Mouse (Mus musculus): ENCODE results near the gene Jup. TPM values are rescaled to one million over a fixed set of nuclear protein-coding genes. Genes with fewer than 3 reads are reported as not detected.
A peak's percentile ranks its signal among the peaks of the same experiment; 100 is the strongest.

The Jup gene
- polyA plus RNA-seq, 1 experiment from 2014 or later = 140 TPM

- Histone ChIP-seq H3K4me3 (ENCODE audit: low read length) (peak overlapping the region; percentile 11), H3K27me3 (ENCODE audit: control insufficient read depth, insufficient read depth, low read length) (no peaks in the 10 kb centered on the region)
- peak; percentile 68 for ATAC-seq (replicated peaks; ENCODE audit: extremely low read depth, insufficient read depth, low FRiP score)
Measured at GRCm38 (mm10) chr11:100387589-100388375, 9.8 kb downstream of the Jup start.

DNA sequence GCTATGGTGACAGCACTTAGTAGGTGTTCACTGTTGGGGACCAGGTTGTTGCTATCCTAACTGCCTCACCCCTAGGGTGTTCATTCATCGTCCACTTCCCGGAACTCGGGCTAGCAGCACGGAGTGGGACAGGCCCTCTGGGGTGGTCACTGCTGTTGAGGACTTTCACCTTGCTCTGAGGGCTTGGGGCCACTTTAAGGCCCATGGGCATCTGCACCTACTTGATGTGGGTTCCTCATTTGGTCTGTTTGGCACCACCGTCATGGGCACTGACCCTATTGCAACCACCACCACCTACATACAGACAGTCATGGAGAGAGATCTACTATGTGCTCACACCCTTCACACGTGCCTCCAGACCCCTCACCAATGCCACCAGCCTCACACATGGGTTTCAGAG lies 10.5 kb downstream of the Jup start:
- peaks cover 57% of the 10 kb centered on the region for H3K4me1 ChIP-seq (ENCODE audit: control insufficient read depth, insufficient read depth, low read length)
- H3K27ac ChIP-seq (ENCODE audit: low read length) = peak overlapping the region; percentile 94
- H3K9ac ChIP-seq (ENCODE audit: low read length) = peak overlapping the region; percentile 66
- peak overlapping the region; percentile 59 for H3K4me2 ChIP-seq (ENCODE audit: low read depth, low read length)
- 85% methylated on average over 6 of the region's 6 CpGs for WGBS
- ATAC-seq (replicated peaks; ENCODE audit: extremely low read depth, insufficient read depth, low FRiP score) = no peak
- no peak overlapping the region for H3K4me3 ChIP-seq (ENCODE audit: low read length)
- H3K27me3 ChIP-seq (ENCODE audit: control insufficient read depth, insufficient read depth, low read length) = no peaks in the 10 kb centered on the region
- H3K36me3 ChIP-seq (ENCODE audit: control insufficient read depth, insufficient read depth) = peaks cover 34% of the 10 kb centered on the region
- no peaks in the 10 kb centered on the region for H3K9me3 ChIP-seq (replicated peaks; ENCODE audit: control insufficient read depth, low read length)

More at GRCm38 (mm10) chr11:100387589-100388375, 9.8 kb downstream of the Jup start:
- H3K27ac ChIP-seq (ENCODE audit: low read length) = peak overlapping the region; percentile 94
- H3K9ac ChIP-seq (ENCODE audit: low read length) = peak overlapping the region; percentile 66
- H3K4me1 ChIP-seq (ENCODE audit: control insufficient read depth, insufficient read depth, low read length) = peaks cover 63% of the 10 kb centered on the region
- peak overlapping the region; percentile 59 for H3K4me2 ChIP-seq (ENCODE audit: low read depth, low read length)
- H3K9me3 ChIP-seq (replicated peaks; ENCODE audit: control insufficient read depth, low read length) = no peaks in the 10 kb centered on the region
- peaks cover 28% of the 10 kb centered on the region for H3K36me3 ChIP-seq (ENCODE audit: control insufficient read depth, insufficient read depth)
- 23% methylated on average over 14 of the region's 14 CpGs for WGBS

GRCm38 (mm10) chr11:100386586-100386985 lies 11.0 kb downstream of the Jup start:
- Histone ChIP-seq H3K9ac (ENCODE audit: low read length) (no peak overlapping the region), H3K9me3 (replicated peaks; ENCODE audit: control insufficient read depth, low read length) (no peaks in the 10 kb centered on the region), H3K36me3 (ENCODE audit: control insufficient read depth, insufficient read depth) (peaks cover 40% of the 10 kb centered on the region), H3K27me3 (ENCODE audit: control insufficient read depth, insufficient read depth, low read length) (no peaks in the 10 kb centered on the region), H3K4me3 (ENCODE audit: low read length) (no peak overlapping the region), H3K27ac (ENCODE audit: low read length) (peak overlapping the region; percentile 94), H3K4me1 (ENCODE audit: control insufficient read depth, insufficient read depth, low read length) (peaks cover 52% of the 10 kb centered on the region), H3K4me2 (ENCODE audit: low read depth, low read length) (no peak overlapping the region)
- 55% methylated on average over 5 of the region's 5 CpGs for WGBS
- ATAC-seq (replicated peaks; ENCODE audit: extremely low read depth, insufficient read depth, low FRiP score) = no peak

- no peaks in the 10 kb centered on the region for H3K9me3 ChIP-seq (replicated peaks; ENCODE audit: control insufficient read depth, low read length)
- H3K36me3 ChIP-seq (ENCODE audit: control insufficient read depth, insufficient read depth) = peaks cover 49% of the 10 kb centered on the region
- peaks cover 37% of the 10 kb centered on the region for H3K4me1 ChIP-seq (ENCODE audit: control insufficient read depth, insufficient read depth, low read length)
- no peak overlapping the region for H3K4me2 ChIP-seq (ENCODE audit: low read depth, low read length)
- 86% methylated on average over 3 of the region's 3 CpGs for WGBS
- H3K27ac ChIP-seq (ENCODE audit: low read length) = no peak overlapping the region
- H3K4me3 ChIP-seq (ENCODE audit: low read length) = no peak overlapping the region
- H3K27me3 ChIP-seq (ENCODE audit: control insufficient read depth, insufficient read depth, low read length) = no peaks in the 10 kb centered on the region
- ATAC-seq (replicated peaks; ENCODE audit: extremely low read depth, insufficient read depth, low FRiP score) = no peak
- no peak overlapping the region for H3K9ac ChIP-seq (ENCODE audit: low read length)
Measured at GRCm38 (mm10) chr11:100385016-100385415, 12.5 kb downstream of the Jup start.

GRCm38 (mm10) chr11:100382682-100383081 lies 14.9 kb downstream of the Jup start:
- Histone ChIP-seq H3K4me1 (ENCODE audit: control insufficient read depth, insufficient read depth, low read length) (peaks cover 13% of the 10 kb centered on the region), H3K36me3 (ENCODE audit: control insufficient read depth, insufficient read depth) (peaks cover 69% of the 10 kb centered on the region), H3K9ac (ENCODE audit: low read length) (no peak overlapping the region), H3K4me3 (ENCODE audit: low read length) (no peak overlapping the region), H3K27me3 (ENCODE audit: control insufficient read depth, insufficient read depth, low read length) (no peaks in the 10 kb centered on the region), H3K27ac (ENCODE audit: low read length) (no peak overlapping the region), H3K4me2 (ENCODE audit: low read depth, low read length) (no peak overlapping the region), H3K9me3 (replicated peaks; ENCODE audit: control insufficient read depth, low read length) (no peaks in the 10 kb centered on the region)
- no peak for ATAC-seq (replicated peaks; ENCODE audit: extremely low read depth, insufficient read depth, low FRiP score)
- WGBS = 79% methylated on average over 6 of the region's 6 CpGs

- 78% methylated on average over 4 of the region's 4 CpGs for WGBS
- Histone ChIP-seq H3K9ac (ENCODE audit: low read length) (no peak overlapping the region), H3K9me3 (replicated peaks; ENCODE audit: control insufficient read depth, low read length) (no peaks in the 10 kb centered on the region), H3K36me3 (ENCODE audit: control insufficient read depth, insufficient read depth) (peaks cover 75% of the 10 kb centered on the region), H3K4me2 (ENCODE audit: low read depth, low read length) (no peak overlapping the region), H3K27ac (ENCODE audit: low read length) (no peak overlapping the region), H3K4me1 (ENCODE audit: control insufficient read depth, insufficient read depth, low read length) (no peaks in the 10 kb centered on the region), H3K4me3 (ENCODE audit: low read length) (no peak overlapping the region), H3K27me3 (ENCODE audit: control insufficient read depth, insufficient read depth, low read length) (no peaks in the 10 kb centered on the region)
- no peak for ATAC-seq (replicated peaks; ENCODE audit: extremely low read depth, insufficient read depth, low FRiP score)
Measured at GRCm38 (mm10) chr11:100379311-100379710, 18.3 kb downstream of the Jup start.

GRCm38 (mm10) chr11:100378446-100378845 lies 19.1 kb downstream of the Jup start:
- Histone ChIP-seq H3K9ac (ENCODE audit: low read length) (no peak overlapping the region), H3K4me3 (ENCODE audit: low read length) (no peak overlapping the region), H3K4me1 (ENCODE audit: control insufficient read depth, insufficient read depth, low read length) (no peaks in the 10 kb centered on the region), H3K9me3 (replicated peaks; ENCODE audit: control insufficient read depth, low read length) (no peaks in the 10 kb centered on the region), H3K27me3 (ENCODE audit: control insufficient read depth, insufficient read depth, low read length) (no peaks in the 10 kb centered on the region), H3K36me3 (ENCODE audit: control insufficient read depth, insufficient read depth) (peaks cover 78% of the 10 kb centered on the region), H3K4me2 (ENCODE audit: low read depth, low read length) (no peak overlapping the region), H3K27ac (ENCODE audit: low read length) (no peak overlapping the region)
- no peak for ATAC-seq (replicated peaks; ENCODE audit: extremely low read depth, insufficient read depth, low FRiP score)
- WGBS = 92% methylated on average over 5 of the region's 5 CpGs

DNA sequence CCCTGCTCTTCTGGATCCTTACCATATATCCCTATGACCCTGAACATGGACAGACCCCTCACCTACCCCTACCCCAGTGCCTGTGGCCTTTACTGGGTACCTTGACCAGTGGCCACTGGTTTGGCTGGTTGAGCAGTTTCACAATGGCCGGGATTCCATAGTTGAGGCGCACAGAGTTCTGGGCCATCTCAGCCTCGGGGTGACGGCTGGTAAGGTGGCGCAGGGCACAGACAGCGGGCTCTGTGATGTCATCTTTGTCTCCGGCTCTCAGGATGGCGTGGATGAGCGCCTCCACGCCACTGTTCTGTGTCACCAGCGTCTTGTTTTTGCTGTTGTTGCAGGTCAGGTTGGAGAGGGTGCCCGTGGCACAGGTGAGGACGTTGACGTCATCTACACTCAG lies 19.6 kb downstream of the Jup start:
- Histone ChIP-seq H3K9ac (ENCODE audit: low read length) (no peak overlapping the region), H3K4me3 (ENCODE audit: low read length) (no peak overlapping the region), H3K27ac (ENCODE audit: low read length) (no peak overlapping the region), H3K4me2 (ENCODE audit: low read depth, low read length) (no peak overlapping the region), H3K36me3 (ENCODE audit: control insufficient read depth, insufficient read depth) (peaks cover 79% of the 10 kb centered on the region), H3K4me1 (ENCODE audit: control insufficient read depth, insufficient read depth, low read length) (no peaks in the 10 kb centered on the region), H3K27me3 (ENCODE audit: control insufficient read depth, insufficient read depth, low read length) (no peaks in the 10 kb centered on the region), H3K9me3 (replicated peaks; ENCODE audit: control insufficient read depth, low read length) (no peaks in the 10 kb centered on the region)
- WGBS = 96% methylated on average over 14 of the region's 14 CpGs
- ATAC-seq (replicated peaks; ENCODE audit: extremely low read depth, insufficient read depth, low FRiP score) = no peak

DNA sequence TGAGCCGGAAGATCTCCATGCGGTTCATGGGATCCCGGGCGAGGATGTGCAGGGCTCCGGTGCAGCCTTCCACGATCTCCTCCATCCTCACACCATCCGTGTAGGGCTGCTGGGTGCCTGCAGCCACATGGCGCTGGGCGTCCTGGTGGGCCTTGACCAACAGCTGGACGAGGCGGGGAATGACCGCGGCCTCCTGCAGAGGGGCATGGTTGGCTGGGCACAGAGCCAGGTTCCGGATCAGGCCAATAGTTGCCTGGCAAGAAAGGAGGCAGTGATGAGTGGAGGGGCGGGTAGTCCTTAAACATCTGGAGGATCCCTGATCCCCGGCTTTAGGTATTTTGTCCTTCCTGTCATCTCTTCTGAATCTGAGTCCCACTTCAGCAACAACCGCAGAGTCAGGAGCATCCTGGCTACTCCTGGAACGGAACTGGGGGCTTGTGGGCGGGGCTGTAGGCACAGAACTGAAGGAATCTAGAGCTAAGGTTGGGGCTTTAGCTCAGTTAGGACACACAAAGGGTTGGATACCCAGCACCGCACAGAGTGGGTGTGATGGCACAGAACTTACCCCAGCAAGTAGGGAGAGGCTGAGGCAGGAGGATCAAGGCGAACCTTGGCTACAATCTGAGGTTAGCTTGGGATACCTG lies 20.7 kb downstream of the Jup start:
- Histone ChIP-seq H3K4me3 (ENCODE audit: low read length) (no peak overlapping the region), H3K36me3 (ENCODE audit: control insufficient read depth, insufficient read depth) (peaks cover 79% of the 10 kb centered on the region), H3K9ac (ENCODE audit: low read length) (no peak overlapping the region), H3K27me3 (ENCODE audit: control insufficient read depth, insufficient read depth, low read length) (no peaks in the 10 kb centered on the region), H3K9me3 (replicated peaks; ENCODE audit: control insufficient read depth, low read length) (no peaks in the 10 kb centered on the region), H3K4me1 (ENCODE audit: control insufficient read depth, insufficient read depth, low read length) (no peaks in the 10 kb centered on the region), H3K4me2 (ENCODE audit: low read depth, low read length) (no peak overlapping the region), H3K27ac (ENCODE audit: low read length) (no peak overlapping the region)
- WGBS = 89% methylated on average over 21 of the region's 21 CpGs
- no peak for ATAC-seq (replicated peaks; ENCODE audit: extremely low read depth, insufficient read depth, low FRiP score)

Measured in heart, embryonic 16.5 days (tissue).